Mouse (Mus musculus) spleen, adult 12 weeks (tissue): ENCODE measurements around the gene Aox1.

Experiments used
- DNase-seq: peaks from one replicate; pipeline ENCODE4 v3.0.0; 2022; ENCODE audit warnings: low spot score

The Aox1 gene

DNA sequence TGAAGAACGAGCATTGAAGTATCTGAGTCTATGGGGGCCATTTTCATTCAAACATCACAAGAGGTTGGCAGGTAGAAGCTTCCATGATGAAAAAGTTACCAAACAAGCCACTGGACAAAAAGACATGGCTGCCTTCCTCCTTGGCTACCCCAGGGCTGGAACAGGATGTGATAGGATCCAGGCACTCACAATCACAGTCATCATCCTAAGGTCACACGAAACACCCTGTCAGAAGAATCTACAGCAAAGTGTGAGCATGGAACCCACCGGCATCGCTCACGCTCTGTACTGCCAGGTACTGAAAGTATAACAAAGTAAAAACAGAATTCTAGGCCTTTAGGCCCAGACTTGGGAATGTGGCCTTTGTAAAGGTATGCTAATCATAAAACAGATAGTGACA, 80.5 kb downstream of the Aox1 start:
- DNase-seq = no peak

DNA sequence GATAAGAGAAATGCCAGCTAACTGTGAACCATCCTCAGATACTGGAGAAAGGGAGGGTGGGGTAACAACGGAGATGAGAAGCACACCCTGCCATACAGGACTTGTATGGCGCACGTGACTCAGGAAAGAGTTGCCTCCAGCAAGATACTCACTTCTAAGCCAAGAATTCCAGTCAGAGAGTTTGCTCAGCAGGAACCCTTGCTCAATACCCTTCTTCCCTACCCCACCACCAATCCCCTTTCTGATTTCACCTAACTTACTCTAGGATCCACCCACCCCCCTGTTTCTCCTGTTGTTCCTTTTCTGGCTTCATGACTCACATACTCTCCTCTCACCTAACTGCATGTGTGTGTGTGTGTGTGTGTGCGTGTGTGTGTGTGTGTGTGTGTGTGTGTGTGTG, 81.6 kb downstream of the Aox1 start:
- no peak for DNase-seq

DNA sequence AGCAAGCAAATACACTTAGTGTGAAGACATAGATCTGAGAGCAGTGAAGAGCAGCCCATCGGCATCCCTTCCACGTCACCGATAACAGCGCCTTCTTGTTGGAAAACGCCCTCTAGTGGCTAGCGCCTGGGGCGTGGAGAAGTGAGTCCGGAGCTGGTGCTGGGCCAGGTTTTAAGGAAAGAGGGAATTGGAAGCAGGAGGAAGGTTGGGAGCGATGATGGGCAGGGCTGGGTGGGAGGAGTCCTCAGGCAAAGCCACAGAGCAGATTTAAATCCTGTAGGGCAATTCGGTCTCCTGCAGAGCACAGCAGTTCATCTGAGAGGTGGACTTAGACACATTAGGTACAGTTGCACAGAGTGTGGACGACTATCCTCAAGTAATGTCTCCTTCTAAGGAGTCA, 83.1 kb downstream of the Aox1 start, which contains the start of gene Aox3:
Aox3 (plus strand) TSS at position 251 of the 400 bp plus-strand sequence.
- no peak for DNase-seq

DNA sequence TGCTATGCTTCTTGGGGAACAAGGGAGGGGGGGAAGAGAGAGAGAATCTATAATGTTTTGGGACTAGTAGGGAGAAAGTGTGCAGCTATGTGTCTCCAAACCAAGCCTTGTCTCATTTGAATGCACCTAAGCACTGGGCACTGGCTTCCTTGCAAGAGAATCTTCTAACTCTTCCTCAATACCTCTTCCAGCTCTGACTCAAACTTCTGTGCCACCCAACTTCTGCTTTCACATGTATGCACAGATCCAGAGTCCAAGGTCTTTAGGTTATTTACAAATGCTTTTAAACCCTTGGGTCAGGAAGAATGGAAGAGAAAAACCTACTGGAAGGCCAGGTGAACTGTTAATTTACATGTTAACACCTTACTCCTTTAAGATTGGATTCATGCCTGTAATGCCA, 83.7 kb downstream of the Aox1 start:
- no peak for DNase-seq

DNA sequence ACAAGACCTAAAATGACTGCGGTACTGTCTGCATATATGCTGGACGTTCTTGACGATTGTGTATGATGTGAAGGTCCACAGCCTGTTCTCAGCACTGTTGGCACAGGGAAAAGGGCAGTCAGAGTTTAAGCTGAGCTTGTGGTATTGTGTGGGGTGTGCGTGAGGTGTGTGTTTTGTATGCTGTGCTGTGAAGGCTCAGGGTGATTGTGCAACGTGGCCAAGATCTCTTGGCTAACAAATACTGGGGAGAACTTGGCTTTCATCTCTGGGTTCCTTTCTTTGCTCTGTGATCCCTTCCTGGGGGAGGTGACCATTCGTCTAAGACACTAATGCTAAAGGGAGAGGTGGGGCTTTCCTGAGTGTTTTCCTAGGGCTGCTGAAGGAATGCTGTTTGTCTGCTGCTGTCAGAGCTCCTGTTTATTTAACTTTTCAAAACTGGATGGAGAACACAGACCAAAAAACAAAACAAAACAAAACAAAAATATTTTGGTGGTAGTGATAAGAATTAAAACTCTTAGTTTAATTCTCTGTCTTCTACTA, 84.4 kb downstream of the Aox1 start:
- DNase-seq = no peak

DNA sequence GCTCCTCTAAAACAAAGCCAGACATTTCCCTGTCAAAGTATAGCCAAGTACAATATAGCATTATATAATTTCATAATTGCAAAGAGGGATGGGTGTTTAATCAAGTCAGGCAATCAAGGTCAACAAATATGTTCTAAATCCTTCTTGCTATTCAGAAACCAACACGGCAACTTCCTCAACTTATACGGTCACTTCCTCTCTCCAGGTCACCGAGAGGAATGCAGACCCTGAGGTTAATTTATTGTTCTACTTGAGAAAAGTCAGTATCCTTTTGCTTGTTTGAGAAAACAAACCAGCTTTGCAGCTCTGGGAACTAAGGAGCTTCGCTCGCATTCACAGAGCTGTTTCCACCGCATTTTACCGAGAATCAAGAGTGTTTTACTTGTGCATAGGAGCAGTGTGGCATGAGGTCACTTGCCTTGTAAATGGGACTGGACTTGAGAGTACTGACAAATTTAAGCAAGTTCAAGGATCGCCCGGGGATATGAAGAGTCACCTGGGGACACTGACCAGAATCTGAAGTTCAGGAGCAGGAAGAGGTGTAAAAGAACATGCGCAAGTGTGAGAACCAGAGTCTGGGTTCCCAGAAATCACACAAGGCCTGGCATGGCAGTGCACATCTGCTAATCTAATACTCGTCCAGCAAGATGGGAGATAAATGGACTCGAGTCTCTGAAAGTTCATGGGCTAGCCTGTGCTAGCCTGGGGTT, 85.1 kb downstream of the Aox1 start:
- no peak for DNase-seq

DNA sequence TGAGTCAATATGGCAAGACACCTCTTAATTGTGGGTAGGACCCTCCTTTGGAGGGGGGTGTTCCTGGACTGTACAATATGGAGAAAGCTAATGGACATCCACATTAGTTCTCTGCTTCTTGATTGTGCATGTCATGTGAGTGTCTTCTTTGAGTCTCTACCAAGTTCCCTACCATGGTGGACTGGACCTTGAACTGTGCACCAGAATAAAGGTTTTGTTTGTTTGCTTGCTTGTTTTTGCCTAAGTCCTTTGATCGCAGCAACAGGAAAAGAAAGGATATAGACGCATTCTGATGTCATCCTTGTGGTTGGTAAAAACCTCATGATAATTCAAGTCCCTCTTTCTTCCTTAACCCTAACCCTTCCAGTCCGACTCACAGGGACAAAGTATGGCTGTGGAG, 88.5 kb downstream of the Aox1 start:
- DNase-seq = no peak

DNA sequence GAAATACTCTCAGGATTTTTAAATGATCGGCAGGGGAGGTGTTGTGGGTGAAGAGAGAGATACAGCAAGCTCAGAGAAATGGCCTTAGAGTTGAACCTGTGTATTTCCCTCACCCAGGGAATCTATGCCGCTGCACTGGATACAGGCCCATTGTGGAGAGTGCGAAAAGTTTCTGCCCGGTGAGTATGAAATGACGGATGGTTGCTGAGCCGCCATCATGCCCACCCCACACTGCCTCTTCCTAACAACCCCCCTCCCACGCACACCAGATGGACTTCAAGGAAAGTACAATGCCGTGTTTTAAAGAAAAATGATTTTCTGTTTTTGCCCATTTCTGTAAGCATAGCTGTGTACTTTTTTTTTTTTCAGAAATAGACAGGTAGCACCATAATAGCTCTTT, 95.2 kb downstream of the Aox1 start:
- no peak for DNase-seq

DNA sequence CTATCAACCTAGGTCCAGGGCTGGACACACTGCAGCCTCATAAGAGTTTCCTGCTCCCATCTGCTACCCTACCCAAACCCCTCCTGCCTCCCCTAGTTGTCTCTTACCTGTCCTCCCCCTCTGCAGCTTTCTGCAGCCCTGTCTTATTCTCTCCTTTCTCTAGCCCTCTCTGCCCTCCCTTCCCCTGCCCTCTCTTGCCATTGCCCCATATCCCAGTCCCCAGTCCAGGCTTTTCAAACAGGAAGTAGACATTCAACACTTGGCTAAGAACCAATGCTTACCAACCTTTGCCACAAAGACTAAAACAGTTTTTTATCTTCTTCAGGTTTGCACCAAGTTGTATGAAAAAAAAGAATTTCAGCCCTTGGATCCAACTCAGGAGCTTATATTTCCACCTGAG, 108.2 kb downstream of the Aox1 start:
- no peak for DNase-seq

DNA sequence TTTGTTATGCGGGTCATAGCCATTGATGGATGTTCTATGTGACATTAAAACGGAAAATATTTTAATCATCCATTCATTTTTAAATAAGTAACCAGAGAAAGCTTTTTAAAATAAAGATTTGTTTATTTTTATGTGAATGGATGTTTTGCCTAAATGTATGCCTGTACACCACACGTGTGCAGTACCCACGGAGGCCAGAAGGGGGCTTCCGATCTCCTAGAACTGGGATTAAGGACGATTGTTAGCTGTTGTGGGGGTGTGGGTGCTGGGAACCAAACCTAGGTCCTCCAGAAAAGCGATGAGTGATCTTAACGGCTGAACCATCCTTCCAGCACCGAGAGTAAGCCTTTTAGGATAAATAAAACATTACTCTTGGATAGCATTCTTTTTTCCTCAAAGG, 109.3 kb downstream of the Aox1 start:
- no peak for DNase-seq

DNA sequence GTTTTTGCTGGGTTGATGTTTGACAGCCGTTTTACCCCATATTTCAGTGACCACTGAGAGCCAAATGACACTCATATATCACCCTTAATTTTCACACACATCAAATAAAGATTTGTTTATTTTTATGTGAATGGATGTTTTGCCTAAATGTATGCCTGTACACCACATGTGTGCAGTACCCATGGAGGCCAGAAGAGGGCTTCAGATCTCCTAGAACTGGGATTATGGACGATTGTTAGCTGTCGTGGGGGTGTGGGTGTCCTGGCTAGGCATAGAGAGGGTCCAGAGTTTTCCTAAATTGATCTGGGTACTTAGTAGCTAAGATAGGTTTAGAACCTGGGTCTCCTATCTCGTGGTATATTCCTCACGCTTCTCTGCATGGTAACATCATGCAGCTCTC, 110.9 kb downstream of the Aox1 start:
- no peak for DNase-seq

DNA sequence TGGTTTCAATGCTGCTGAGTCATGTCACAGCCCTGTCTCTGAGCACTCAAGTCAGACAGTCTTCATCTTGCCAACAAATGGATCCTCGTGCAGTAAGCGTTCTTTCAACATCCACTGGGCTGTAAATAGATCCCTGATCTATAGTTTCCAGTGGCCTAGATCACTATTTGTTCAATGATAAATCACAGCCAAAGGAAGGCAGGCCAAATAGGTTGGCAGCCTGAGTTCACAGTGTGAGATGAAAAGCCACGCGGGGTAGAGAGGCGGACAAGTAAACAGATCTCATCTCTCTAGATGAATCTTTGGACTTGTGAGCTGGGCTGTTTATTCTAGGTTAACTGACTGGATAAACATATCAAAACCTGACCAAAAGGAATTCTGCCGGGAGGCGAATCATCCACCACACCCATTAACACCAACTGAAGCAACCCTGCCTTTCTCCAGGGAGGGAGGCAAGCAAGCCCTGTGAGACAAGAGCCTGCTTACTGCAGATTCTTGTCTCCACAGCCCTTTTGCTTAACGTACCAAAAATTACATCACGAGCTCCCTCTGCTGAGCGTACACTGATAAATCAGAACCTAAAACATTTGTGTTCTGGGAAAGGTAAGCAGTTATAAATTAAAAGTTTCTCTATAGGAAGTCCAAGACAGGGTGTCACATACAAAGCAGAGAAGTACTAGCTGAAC, 114.8 kb downstream of the Aox1 start:
- DNase-seq = no peak

DNA sequence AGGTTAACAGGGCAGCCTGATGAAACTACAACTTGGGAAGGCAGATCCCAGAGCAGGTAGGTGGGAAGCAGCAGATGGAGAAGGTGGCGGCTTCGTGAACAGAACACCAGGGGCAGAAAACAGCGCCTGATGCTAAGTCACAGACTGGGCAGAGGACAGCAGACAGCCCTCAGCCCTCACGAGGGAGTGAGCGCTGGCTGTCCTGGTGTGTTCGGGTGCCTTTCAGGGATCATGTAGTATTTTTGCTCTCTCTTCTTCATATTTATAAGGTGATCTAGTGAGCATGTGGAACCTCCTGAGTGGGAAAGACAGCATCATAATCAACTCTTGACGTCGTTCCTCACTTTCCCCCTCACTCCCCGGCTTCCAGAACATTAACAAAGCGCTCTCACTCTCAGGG, 116.3 kb downstream of the Aox1 start:
- DNase-seq = no peak

DNA sequence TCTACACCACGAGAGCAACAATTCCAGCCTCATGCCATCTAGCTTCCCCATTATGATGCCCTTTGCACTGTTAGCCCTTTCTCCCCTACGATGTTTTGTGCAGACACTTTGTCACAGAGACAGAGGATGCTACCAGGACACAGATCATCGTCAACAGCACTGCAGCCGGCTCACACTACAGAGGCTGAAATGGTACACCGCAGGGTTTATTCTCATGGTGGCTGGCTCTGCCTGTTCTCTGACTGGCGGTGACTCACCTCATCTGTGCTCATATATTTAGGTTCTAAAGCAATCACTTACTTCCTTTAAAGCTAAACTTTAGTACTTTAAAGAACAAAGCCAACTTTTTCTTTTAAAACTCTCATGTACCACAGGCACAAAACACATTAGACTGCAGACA, 118.0 kb downstream of the Aox1 start:
- no peak for DNase-seq

DNA sequence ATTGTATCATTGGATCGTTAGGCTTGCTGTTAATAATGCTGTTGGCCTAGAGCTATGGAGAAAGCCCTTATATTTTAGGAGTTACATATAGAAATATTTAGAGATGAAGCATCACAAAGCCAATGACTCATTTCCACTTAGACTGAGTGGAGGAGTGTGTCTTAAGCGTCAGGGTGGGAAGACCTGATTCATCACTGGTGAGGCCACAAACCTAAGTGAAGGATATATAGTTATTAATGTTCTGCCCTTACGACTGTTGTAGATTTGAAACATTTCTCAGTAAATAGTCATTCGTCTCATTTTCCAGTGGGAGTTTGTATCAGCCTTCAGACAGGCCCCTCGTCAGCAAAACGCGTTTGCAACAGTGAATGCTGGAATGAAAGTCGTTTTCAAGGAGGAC, 122.5 kb downstream of the Aox1 start:
- no peak for DNase-seq
